Mouse (Mus musculus): ENCODE data around the gene Btbd18.

The Btbd18 gene

GRCm38 (mm10) chr2:84679016-84679415, 20.1 kb downstream of the Btbd18 start, which contains the start of gene Tmx2:
Gene Tmx2 (minus strand): TSS chr2:84679140.
- in situ Hi-C loops (cut with MboI; ENCODE audit: low pct_unique_long_range_greater_than_20kb in 1 of 2, low sequenced_read_pairs in 2 of 2, unreplicated experiment in 1 of 2) = no loop called here

GRCm38 (mm10) chr2:84682605-84683183, 23.8 kb downstream of the Btbd18 start:
- in situ Hi-C loops (cut with MboI; ENCODE audit: low pct_unique_long_range_greater_than_20kb in 1 of 2, low sequenced_read_pairs in 2 of 2, unreplicated experiment in 1 of 2) = no loop called here

GRCm38 (mm10) chr2:84688080-84688844, 29.4 kb downstream of the Btbd18 start:
- in situ Hi-C loops (cut with MboI; ENCODE audit: low pct_unique_long_range_greater_than_20kb in 1 of 2, low sequenced_read_pairs in 2 of 2, unreplicated experiment in 1 of 2) = no loop called here

GRCm38 (mm10) chr2:84690050-84690449, 31.2 kb downstream of the Btbd18 start:
- in situ Hi-C loops (cut with MboI; ENCODE audit: low pct_unique_long_range_greater_than_20kb in 1 of 2, low sequenced_read_pairs in 2 of 2, unreplicated experiment in 1 of 2) = no loop called here

GRCm38 (mm10) chr2:84695007-84695695, 36.3 kb downstream of the Btbd18 start:
- in situ Hi-C loops (cut with MboI; ENCODE audit: low pct_unique_long_range_greater_than_20kb in 1 of 2, low sequenced_read_pairs in 2 of 2, unreplicated experiment in 1 of 2) = no loop called here

- in situ Hi-C loops (cut with MboI; ENCODE audit: low pct_unique_long_range_greater_than_20kb in 1 of 2, low sequenced_read_pairs in 2 of 2, unreplicated experiment in 1 of 2) = no loop called here
Measured at GRCm38 (mm10) chr2:84703497-84703896, 44.6 kb downstream of the Btbd18 start.

GRCm38 (mm10) chr2:84704329-84704728, 45.5 kb downstream of the Btbd18 start:
- in situ Hi-C loops (cut with MboI; ENCODE audit: low pct_unique_long_range_greater_than_20kb in 1 of 2, low sequenced_read_pairs in 2 of 2, unreplicated experiment in 1 of 2) = no loop called here

- in situ Hi-C loops (cut with MboI; ENCODE audit: low pct_unique_long_range_greater_than_20kb in 1 of 2, low sequenced_read_pairs in 2 of 2, unreplicated experiment in 1 of 2) = no loop called here
Measured at GRCm38 (mm10) chr2:84705295-84705694, 46.4 kb downstream of the Btbd18 start.

- in situ Hi-C loops (cut with MboI; ENCODE audit: low pct_unique_long_range_greater_than_20kb in 1 of 2, low sequenced_read_pairs in 2 of 2, unreplicated experiment in 1 of 2) = no loop called here
Measured at GRCm38 (mm10) chr2:84707523-84707922, 48.6 kb downstream of the Btbd18 start.

GRCm38 (mm10) chr2:84711898-84712297, 53.0 kb downstream of the Btbd18 start:
- in situ Hi-C loops (cut with MboI; ENCODE audit: low pct_unique_long_range_greater_than_20kb in 1 of 2, low sequenced_read_pairs in 2 of 2, unreplicated experiment in 1 of 2) = no loop called here

- in situ Hi-C loops (cut with MboI; ENCODE audit: low pct_unique_long_range_greater_than_20kb in 1 of 2, low sequenced_read_pairs in 2 of 2, unreplicated experiment in 1 of 2) = no loop called here
Measured at GRCm38 (mm10) chr2:84714422-84714810, 55.5 kb downstream of the Btbd18 start.

- in situ Hi-C loops (cut with MboI; ENCODE audit: low pct_unique_long_range_greater_than_20kb in 1 of 2, low sequenced_read_pairs in 2 of 2, unreplicated experiment in 1 of 2) = no loop called here
Measured at GRCm38 (mm10) chr2:84714811-84715561, 56.1 kb downstream of the Btbd18 start, which contains the start of gene Zdhhc5. Gene Zdhhc5 (minus strand): TSS chr2:84715180.

GRCm38 (mm10) chr2:84715562-84716361, 56.9 kb downstream of the Btbd18 start:
- in situ Hi-C loops (cut with MboI; ENCODE audit: low pct_unique_long_range_greater_than_20kb in 1 of 2, low sequenced_read_pairs in 2 of 2, unreplicated experiment in 1 of 2) = no loop called here

GRCm38 (mm10) chr2:84716423-84717355, 57.8 kb downstream of the Btbd18 start:
- in situ Hi-C loops (cut with MboI; ENCODE audit: low pct_unique_long_range_greater_than_20kb in 1 of 2, low sequenced_read_pairs in 2 of 2, unreplicated experiment in 1 of 2) = no loop called here

- in situ Hi-C loops (cut with MboI; ENCODE audit: low pct_unique_long_range_greater_than_20kb in 1 of 2, low sequenced_read_pairs in 2 of 2, unreplicated experiment in 1 of 2) = no loop called here
Measured at GRCm38 (mm10) chr2:84717357-84717756, 58.5 kb downstream of the Btbd18 start.

All from mouse embryonic stem cell (cell line).